Mouse (Mus musculus) CH12.LX (cell line): Measurements from ENCODE around the gene Hhipl1. TPM values are rescaled to one million over a fixed set of nuclear protein-coding genes. Genes with fewer than 3 reads are reported as not detected.

Experiments
- DNase-seq: peaks from one replicate; pipeline ENCODE4 v3.0.0-alpha.2; 2013; ENCODE audit errors: extremely low read depth
- H3K27ac ChIP-seq: 2 replicates; pipeline ENCODE4 v1.5.1; 2012; ENCODE audit warnings: low read depth, mild to moderate bottlenecking, control low read depth, moderate library complexity; ENCODE audit not compliant: insufficient read depth
- H3K27me3 ChIP-seq: replicated peaks from 2 replicates; pipeline ENCODE3; 2012; ENCODE audit warnings: inconsistent platforms
- H3K36me3 ChIP-seq, 2 experiments: replicated peaks in 1 of 2; 2 replicates each; pipeline versions ENCODE3 to v1.6.1; 2012; ENCODE audit warnings: inconsistent platforms in 1 of 2, low read length in 1 of 2, mild to moderate bottlenecking in 1 of 2, mixed read lengths in 1 of 2, moderate library complexity in 1 of 2; ENCODE audit not compliant: control insufficient read depth in 1 of 2, insufficient read depth in 1 of 2
- H3K4me1 ChIP-seq, 2 experiments: 2 replicates each; pipeline ENCODE4 v1.6.1; 2012; ENCODE audit warnings: inconsistent platforms in 1 of 2, moderate library complexity in 1 of 2; ENCODE audit not compliant: insufficient read depth in 2 of 2, control insufficient read depth in 1 of 2
- H3K4me2 ChIP-seq: 2 replicates; pipeline ENCODE4 v1.6.1; 2012; ENCODE audit warnings: low read depth, mild to moderate bottlenecking, control low read depth; ENCODE audit not compliant: poor library complexity, insufficient read depth, severe bottlenecking
- H3K4me3 ChIP-seq, 3 experiments: fragments of 150-350 bp in 1 of 3; sonication (generic) in 1 of 3; replicated peaks in 1 of 3; 2 replicates each; pipeline versions ENCODE3 to v1.5.1; 2011 to 2012; ENCODE audit warnings: low read depth in 2 of 3, low read length in 2 of 3, mild to moderate bottlenecking in 2 of 3, moderate library complexity in 2 of 3, control low read depth in 1 of 3, improper control_type of control experiment in 1 of 3, inconsistent platforms in 1 of 3, mixed read lengths in 1 of 3; ENCODE audit not compliant: poor library complexity in 1 of 3
- H3K79me2 ChIP-seq: replicated peaks from 2 replicates; pipeline ENCODE4 v1.6.1; 2012; ENCODE audit warnings: mild to moderate bottlenecking, moderate library complexity; ENCODE audit not compliant: control insufficient read depth, poor library complexity, insufficient read depth, severe bottlenecking; ENCODE audit errors: extremely low read depth
- H3K9ac ChIP-seq: 2 replicates; pipeline ENCODE4 v1.6.1; 2012; ENCODE audit warnings: low read depth, mild to moderate bottlenecking, control low read depth, moderate library complexity; ENCODE audit not compliant: insufficient read depth
- H3K9me3 ChIP-seq: replicated peaks from 2 replicates; pipeline ENCODE3; 2012; ENCODE audit warnings: low read length, inconsistent platforms, mixed read lengths
- CHD1 ChIP-seq: IDR thresholded peaks from 2 replicates; pipeline ENCODE4 v1.6.1; 2012; ENCODE audit warnings: low read depth, low read length, improper control_type of control experiment, inconsistent platforms
- CTCF ChIP-seq, 2 experiments: IDR thresholded peaks in 1 of 2; conservative IDR thresholded peaks in 1 of 2; 2 replicates each; pipeline ENCODE4 v1.5.1; 2011 to 2012; ENCODE audit warnings: low read depth in 2 of 2, low read length in 2 of 2, improper control_type of control experiment in 1 of 2, inconsistent platforms in 1 of 2, mild to moderate bottlenecking in 1 of 2, moderate library complexity in 1 of 2
- GABPA ChIP-seq: IDR thresholded peaks from 2 replicates; pipeline ENCODE4 v1.6.1; 2012; ENCODE audit warnings: low read depth, low read length, improper control_type of control experiment, inconsistent platforms; ENCODE audit not compliant: insufficient replicate concordance
- IRF4 ChIP-seq: IDR thresholded peaks from 2 replicates; pipeline ENCODE4 v1.6.1; 2014; ENCODE audit warnings: low read depth, mild to moderate bottlenecking, inconsistent platforms, low read length, improper control_type of control experiment
- JUND ChIP-seq: conservative IDR thresholded peaks from 2 replicates; pipeline ENCODE4 v1.6.1; 2011; ENCODE audit warnings: low read depth, low read length, improper control_type of control experiment
- KAT2A ChIP-seq: IDR thresholded peaks from 2 replicates; pipeline ENCODE4 v1.6.1; 2012; ENCODE audit warnings: low read length, improper control_type of control experiment, inconsistent platforms; ENCODE audit not compliant: insufficient replicate concordance
- MAX ChIP-seq: IDR thresholded peaks from 2 replicates; pipeline ENCODE4 v1.6.1; 2011; ENCODE audit warnings: low read length, improper control_type of control experiment
- MEF2A ChIP-seq: IDR thresholded peaks from 2 replicates; pipeline ENCODE4 v1.6.1; 2014; ENCODE audit warnings: low read depth, mild to moderate bottlenecking, inconsistent platforms, low read length, improper control_type of control experiment, borderline replicate concordance
- POLR2AphosphoS2 ChIP-seq: IDR thresholded peaks from 2 replicates; pipeline ENCODE4 v1.6.1; 2011; ENCODE audit warnings: low read depth, low read length, improper control_type of control experiment
- SIN3A ChIP-seq: IDR thresholded peaks from 2 replicates; pipeline ENCODE4 v1.6.1; 2012; ENCODE audit warnings: low read length, improper control_type of control experiment, inconsistent platforms
- SMC3 ChIP-seq: IDR thresholded peaks from 2 replicates; pipeline ENCODE4 v1.6.1; 2011; ENCODE audit warnings: low read depth, low read length, improper control_type of control experiment
- USF1 ChIP-seq: IDR thresholded peaks from 2 replicates; pipeline ENCODE4 v1.6.1; 2014; ENCODE audit warnings: low read depth, mild to moderate bottlenecking, inconsistent platforms, low read length, improper control_type of control experiment
- USF2 ChIP-seq: conservative IDR thresholded peaks from 2 replicates; pipeline ENCODE4 v1.6.1; 2011; ENCODE audit warnings: low read depth, low read length, improper control_type of control experiment
- dilution Hi-C: fragments of 300-500 bp; cut with MboI; formaldehyde crosslinking; loops from 2 replicates; pipeline ENCODE4 v1.14.3; 2020; ENCODE audit warnings: low sequenced_read_pairs; ENCODE audit not compliant: extremely low pct_unique_long_range_greater_than_20kb, extremely low pct_ligation_motif_present
- in situ Hi-C: fragments of 300-500 bp; cut with MboI; formaldehyde crosslinking; loops from 3 replicates; pipeline ENCODE4 v1.14.3; 2019; ENCODE audit warnings: low sequenced_read_pairs, low pct_ligation_motif_present, low pct_unique_long_range_greater_than_20kb, mixed read lengths
- polyA plus RNA-seq: library from polyadenylated mRNA; unstranded; fragments of >175 nt; gene quantifications from 2 replicates; pipeline ENCODE4 v1.2.1, GENCODE M21; 2012; ENCODE audit warnings: low read depth; ENCODE audit not compliant: insufficient read length
- total RNA-seq, 2 experiments: library from RNA; depleted of rRNA; stranded (reverse); fragments of 300-350 nt in 1 of 2; fragments of >200 nt in 1 of 2; gene quantifications; 2 replicates each; pipeline ENCODE4 v1.2.3; 2012 to 2014

Gene Hhipl1
- total and polyA plus RNA-seq, 3 experiments: not detected

DNA sequence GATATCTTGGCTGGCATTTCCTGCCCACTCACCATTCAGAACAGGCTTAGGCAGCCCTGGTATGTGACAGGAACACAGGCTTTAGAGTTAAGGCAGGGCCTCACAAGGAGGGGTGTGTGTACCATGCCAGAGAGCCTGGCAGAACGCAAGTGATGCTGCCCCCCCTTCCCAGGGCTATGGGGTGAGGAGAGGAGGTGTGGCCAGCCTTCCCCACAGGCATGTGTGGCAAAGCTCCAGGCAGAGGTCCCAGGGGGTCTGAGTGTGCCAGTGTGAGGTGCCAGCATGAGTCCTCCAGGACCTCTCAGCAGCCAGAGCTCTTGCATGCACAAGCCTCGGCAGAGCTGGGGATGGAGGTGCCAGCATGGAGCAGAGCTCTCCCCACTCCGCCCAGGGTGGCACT, 11.4 kb upstream of the Hhipl1 start:
- no peak overlapping the region for H3K9ac ChIP-seq
- H3K9me3 ChIP-seq: peaks cover 2% of the 10 kb centered on the region
- no peaks in the 10 kb centered on the region for H3K79me2 ChIP-seq
- H3K4me1 ChIP-seq: peaks cover 0 to 16% of the 10 kb centered on the region in 2 experiments; a peak in 2 of 4 replicates
- no peak overlapping the region for H3K27ac ChIP-seq
- dilution Hi-C loops (no loop called here), in situ Hi-C loops (loop anchor here (5.0 kb wide), 1 partner anchor 77 kb away; no protein-coding TSS in a partner anchor)
- no peak overlapping the region for H3K4me3 ChIP-seq
- peaks cover 6% of the 10 kb centered on the region for H3K27me3 ChIP-seq
- no peak overlapping the region for H3K4me2 ChIP-seq
- DNase-seq: no peak
- no peaks in the 10 kb centered on the region for H3K36me3 ChIP-seq
- no peak for TF ChIP-seq POLR2AphosphoS2
- no peak for TF ChIP-seq KAT2A
- TF ChIP-seq CHD1: no peak
- TF ChIP-seq IRF4: no peak
- no peak for TF ChIP-seq MAX
- TF ChIP-seq, all 38 proteins: peak for 0

DNA sequence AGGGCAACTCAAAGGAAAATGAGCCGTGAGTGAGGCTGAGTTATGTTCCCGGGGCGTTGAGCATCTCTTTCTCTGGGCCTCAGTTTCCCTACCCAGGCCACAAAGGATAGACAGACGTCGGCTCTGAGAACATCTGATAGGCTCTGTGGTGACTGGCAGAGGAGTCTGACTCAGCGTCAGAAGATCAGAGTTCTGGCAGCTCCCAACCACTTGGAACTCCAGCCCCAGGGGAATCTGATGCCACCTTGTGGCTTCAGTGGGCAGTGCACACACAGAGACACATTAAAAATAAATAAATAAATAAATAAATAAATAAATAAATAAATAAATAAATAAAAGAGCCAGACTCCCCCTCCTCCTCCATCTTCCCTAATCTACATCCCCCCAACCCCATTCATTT, 9.0 kb upstream of the Hhipl1 start:
- no peak overlapping the region for H3K27ac ChIP-seq
- H3K9ac ChIP-seq: no peak overlapping the region
- dilution Hi-C loops (no loop called here), in situ Hi-C loops (no loop called here)
- H3K79me2 ChIP-seq: no peaks in the 10 kb centered on the region
- H3K4me3 ChIP-seq: no peak overlapping the region
- H3K4me1 ChIP-seq: peaks cover 0 to 10% of the 10 kb centered on the region in 2 experiments; a peak in 2 of 4 replicates
- TF ChIP-seq CTCF (conservative IDR thresholded peaks at IDR 0.05 in 1 of 2, IDR thresholded peaks at IDR 0.05 in 1 of 2; ENCODE audit: low read depth in 2 of 2, low read length in 2 of 2) (peak; percentile 10 to 39; a peak in 2 of 4 replicates), SIN3A (no peak), USF1 (no peak), SMC3 (0 out of 2 replicates have a peak, but pooled peaks have one; percentile 13), CHD1 (no peak)
- peaks cover 2% of the 10 kb centered on the region for H3K9me3 ChIP-seq
- no peaks in the 10 kb centered on the region for H3K27me3 ChIP-seq
- no peaks in the 10 kb centered on the region for H3K36me3 ChIP-seq
- H3K4me2 ChIP-seq: no peak overlapping the region
- DNase-seq: no peak

DNA sequence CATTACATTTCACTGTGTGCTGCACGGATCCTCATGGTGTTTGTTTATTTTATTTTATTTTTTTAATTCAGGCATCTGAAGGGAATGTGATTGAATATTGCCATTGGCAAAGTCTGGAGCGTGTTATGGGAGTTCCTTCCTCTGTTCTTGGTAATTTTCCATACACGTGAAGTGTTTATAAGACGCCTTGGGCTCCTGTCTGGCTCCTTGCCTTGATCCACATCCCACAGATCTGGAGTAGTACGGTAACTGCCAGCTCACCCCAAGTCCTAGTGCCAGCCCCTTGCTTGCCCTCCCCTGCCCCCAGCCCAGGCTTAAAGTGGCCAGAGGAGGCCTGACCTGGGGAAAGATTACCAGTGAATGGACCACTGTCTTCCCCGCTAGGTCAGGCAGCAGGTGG, 5.1 kb upstream of the Hhipl1 start:
- no peak overlapping the region for H3K4me2 ChIP-seq
- no peak overlapping the region for H3K4me3 ChIP-seq
- TF ChIP-seq USF2 (no peak), GABPA (no peak), JUND (no peak), IRF4 (no peak), MEF2A (no peak)
- H3K27ac ChIP-seq: no peak overlapping the region
- H3K36me3 ChIP-seq: no peaks in the 10 kb centered on the region
- in situ Hi-C loops: no loop called here
- H3K4me1 ChIP-seq: no peaks in the 10 kb centered on the region
- DNase-seq: no peak
- H3K9ac ChIP-seq: no peak overlapping the region
- H3K9me3 ChIP-seq: peaks cover 5% of the 10 kb centered on the region
- H3K79me2 ChIP-seq: no peaks in the 10 kb centered on the region
- dilution Hi-C loops: no loop called here
- peaks cover 28% of the 10 kb centered on the region for H3K27me3 ChIP-seq
